Mouse (Mus musculus) bone marrow macrophage, adult 2 months (primary cell): Measurements from ENCODE around the gene Arrdc3.

Experiments
- CTCF ChIP-seq: IDR thresholded peaks from 2 replicates; pipeline ENCODE4 v1.5.1; 2012; ENCODE audit warnings: low read depth, mild to moderate bottlenecking, low read length, moderate library complexity
- POLR2A ChIP-seq: IDR thresholded peaks from 2 replicates; pipeline ENCODE4 v1.6.1; 2012; ENCODE audit warnings: mild to moderate bottlenecking, low read depth, low read length, borderline replicate concordance

- TF ChIP-seq POLR2A: no peak
- TF ChIP-seq CTCF: no peak
Measured at GRCm38 (mm10) chr13:80887842-80888241, 4.7 kb downstream of the Arrdc3 start.
